Mouse (Mus musculus): ENCODE measurements around the gene Gja5. TPM values are rescaled to one million over a fixed set of nuclear protein-coding genes. Genes with fewer than 3 reads are reported as not detected.
A peak's percentile ranks its signal among the peaks of the same experiment; 100 is the strongest.
"Not testable (repeated sequence)": the region's sequence is repeated elsewhere in the genome, so short reads cannot be mapped to it uniquely, and the experiment has no call there.

Gja5 gene
- polyA plus RNA-seq, 1 experiment from 2014 or later = 12.4 TPM

- Histone ChIP-seq H3K9me3 (replicated peaks; ENCODE audit: low read length) (no peaks in the 10 kb centered on the region), H3K4me2 (ENCODE audit: low read length) (no peak overlapping the region), H3K36me3 (ENCODE audit: insufficient read depth, low read length) (no peaks in the 10 kb centered on the region), H3K9ac (ENCODE audit: low read depth, low read length) (no peak overlapping the region), H3K4me1 (replicated peaks; ENCODE audit: insufficient read depth, low read length) (no peaks in the 10 kb centered on the region), H3K4me3 (replicated peaks; ENCODE audit: low read depth, low read length) (no peak overlapping the region), H3K27me3 (ENCODE audit: insufficient read depth, low read length) (no peaks in the 10 kb centered on the region), H3K27ac (no peak overlapping the region)
- WGBS = 65% methylated on average over 10 of the region's 10 CpGs
- no peak for TF ChIP-seq CTCF (IDR thresholded peaks at IDR 0.05; ENCODE audit: low read depth)
- DNase-seq (ENCODE audit: low spot score) = no peak
- no peak for ATAC-seq (replicated peaks; ENCODE audit: low FRiP score, low read depth)
Measured at GRCm38 (mm10) chr3:97100784-97101641, 196.5 kb downstream of the Gja5 start.

GRCm38 (mm10) chr3:97103946-97104345, 199.5 kb downstream of the Gja5 start:
- WGBS = 56% methylated on average over 3 of the region's 5 CpGs
- peak; percentile 79 for ATAC-seq (replicated peaks; ENCODE audit: low FRiP score, low read depth)
- DNase-seq (ENCODE audit: low spot score) = not testable (repeated sequence)

GRCm38 (mm10) chr3:97104696-97105430, 200.4 kb downstream of the Gja5 start:
- Histone ChIP-seq H3K27me3 (ENCODE audit: insufficient read depth, low read length) (no peaks in the 10 kb centered on the region), H3K4me3 (replicated peaks; ENCODE audit: low read depth, low read length) (no peak overlapping the region), H3K9ac (ENCODE audit: low read depth, low read length) (no peak overlapping the region), H3K4me1 (replicated peaks; ENCODE audit: insufficient read depth, low read length) (no peaks in the 10 kb centered on the region), H3K27ac (no peak overlapping the region), H3K36me3 (ENCODE audit: insufficient read depth, low read length) (no peaks in the 10 kb centered on the region), H3K4me2 (ENCODE audit: low read length) (no peak overlapping the region), H3K9me3 (replicated peaks; ENCODE audit: low read length) (no peaks in the 10 kb centered on the region)
- DNase-seq (ENCODE audit: low spot score) (peak; percentile 38), ATAC-seq (replicated peaks; ENCODE audit: low FRiP score, low read depth) (peak; percentile 89)
- WGBS = 29% methylated on average over 1 of the region's 1 CpGs
- no peak for TF ChIP-seq CTCF (IDR thresholded peaks at IDR 0.05; ENCODE audit: low read depth)

More at GRCm38 (mm10) chr3:97103946-97104345, 199.5 kb downstream of the Gja5 start:
- not testable (repeated sequence) for H3K9me3 ChIP-seq (replicated peaks; ENCODE audit: low read length); H3K4me3 ChIP-seq (replicated peaks; ENCODE audit: low read depth, low read length); H3K27ac ChIP-seq; H3K4me1 ChIP-seq (replicated peaks; ENCODE audit: insufficient read depth, low read length); H3K9ac ChIP-seq (ENCODE audit: low read depth, low read length); H3K4me2 ChIP-seq (ENCODE audit: low read length); H3K36me3 ChIP-seq (ENCODE audit: insufficient read depth, low read length); H3K27me3 ChIP-seq (ENCODE audit: insufficient read depth, low read length)

- H3K27ac ChIP-seq = no peak overlapping the region
- no peak for TF ChIP-seq CTCF (IDR thresholded peaks at IDR 0.05; ENCODE audit: low read depth)
- no peak for ATAC-seq (replicated peaks; ENCODE audit: low FRiP score, low read depth)
- H3K4me3 ChIP-seq (replicated peaks; ENCODE audit: low read depth, low read length) = no peak overlapping the region
- H3K9me3 ChIP-seq (replicated peaks; ENCODE audit: low read length) = no peaks in the 10 kb centered on the region
- H3K27me3 ChIP-seq (ENCODE audit: insufficient read depth, low read length) = no peaks in the 10 kb centered on the region
- no peak overlapping the region for H3K9ac ChIP-seq (ENCODE audit: low read depth, low read length)
- DNase-seq (ENCODE audit: low spot score) = no peak
- no peaks in the 10 kb centered on the region for H3K36me3 ChIP-seq (ENCODE audit: insufficient read depth, low read length)
- no peaks in the 10 kb centered on the region for H3K4me1 ChIP-seq (replicated peaks; ENCODE audit: insufficient read depth, low read length)
- 72% methylated on average over 6 of the region's 6 CpGs for WGBS
- no peak overlapping the region for H3K4me2 ChIP-seq (ENCODE audit: low read length)
Measured at GRCm38 (mm10) chr3:97117511-97117910, 213.0 kb downstream of the Gja5 start.

- Histone ChIP-seq H3K4me3 (replicated peaks; ENCODE audit: low read depth, low read length) (no peak overlapping the region), H3K4me2 (ENCODE audit: low read length) (no peak overlapping the region), H3K27ac (no peak overlapping the region), H3K27me3 (ENCODE audit: insufficient read depth, low read length) (no peaks in the 10 kb centered on the region), H3K9ac (ENCODE audit: low read depth, low read length) (no peak overlapping the region), H3K4me1 (replicated peaks; ENCODE audit: insufficient read depth, low read length) (no peaks in the 10 kb centered on the region), H3K36me3 (ENCODE audit: insufficient read depth, low read length) (no peaks in the 10 kb centered on the region), H3K9me3 (replicated peaks; ENCODE audit: low read length) (no peaks in the 10 kb centered on the region)
- no peak for ATAC-seq (replicated peaks; ENCODE audit: low FRiP score, low read depth)
- DNase-seq (ENCODE audit: low spot score) = no peak
- WGBS = 50% methylated on average over 12 of the region's 12 CpGs
- TF ChIP-seq CTCF (IDR thresholded peaks at IDR 0.05; ENCODE audit: low read depth) = peak; percentile 31; the same call in 1 of the 2 replicates
Measured at GRCm38 (mm10) chr3:97118313-97118712, 213.8 kb downstream of the Gja5 start.

GRCm38 (mm10) chr3:97124193-97124592, 219.7 kb downstream of the Gja5 start:
- Histone ChIP-seq H3K4me3 (replicated peaks; ENCODE audit: low read depth, low read length) (no peak overlapping the region), H3K27me3 (ENCODE audit: insufficient read depth, low read length) (no peaks in the 10 kb centered on the region), H3K4me2 (ENCODE audit: low read length) (no peak overlapping the region), H3K36me3 (ENCODE audit: insufficient read depth, low read length) (no peaks in the 10 kb centered on the region), H3K9ac (ENCODE audit: low read depth, low read length) (no peak overlapping the region), H3K27ac (no peak overlapping the region), H3K9me3 (replicated peaks; ENCODE audit: low read length) (no peaks in the 10 kb centered on the region), H3K4me1 (replicated peaks; ENCODE audit: insufficient read depth, low read length) (no peaks in the 10 kb centered on the region)
- DNase-seq (ENCODE audit: low spot score) (peak; percentile 44), ATAC-seq (replicated peaks; ENCODE audit: low FRiP score, low read depth) (no peak)
- TF ChIP-seq CTCF (IDR thresholded peaks at IDR 0.05; ENCODE audit: low read depth) = no peak
- WGBS = 29% methylated on average over 7 of the region's 7 CpGs

Other genes starting within 250 kb of the Gja5 start
- 1.0 and 1.3 TPM in 2 replicates for gene Ankrd35, start 234.6 kb upstream of the Gja5 start, polyA plus RNA-seq (2015; fragmentation: Nextera tagmentation; extraction: Ambion mirVana)
- 38.7 and 39.1 TPM in 2 replicates for gene Pias3, start 208.3 kb upstream of the Gja5 start, polyA plus RNA-seq (2015; fragmentation: Nextera tagmentation; extraction: Ambion mirVana)
- 8.2 and 9.5 TPM in 2 replicates for gene Nudt17, start 196.1 kb upstream of the Gja5 start, polyA plus RNA-seq (2015; fragmentation: Nextera tagmentation; extraction: Ambion mirVana)
- 25.3 and 29.8 TPM in 2 replicates for gene Polr3c, start 177.1 kb upstream of the Gja5 start, polyA plus RNA-seq (2015; fragmentation: Nextera tagmentation; extraction: Ambion mirVana)
- 59.0 and 59.2 TPM in 2 replicates for gene Rnf115, start 177.0 kb upstream of the Gja5 start, polyA plus RNA-seq (2015; fragmentation: Nextera tagmentation; extraction: Ambion mirVana)
- gene Pdzk1, start 75.4 kb upstream of the Gja5 start, polyA plus RNA-seq (2015; fragmentation: Nextera tagmentation; extraction: Ambion mirVana) = 322 and 401 TPM in 2 replicates
- gene Cd160, start 75.3 kb upstream of the Gja5 start, polyA plus RNA-seq (2015; fragmentation: Nextera tagmentation; extraction: Ambion mirVana) = 0.06 and 0.09 TPM in 2 replicates
- 32.8 and 36.6 TPM in 2 replicates for gene Gpr89, start 653 bp downstream of the Gja5 start, polyA plus RNA-seq (2015; fragmentation: Nextera tagmentation; extraction: Ambion mirVana)
- 0.04 and 0.07 TPM in 2 replicates for gene Gja8, start 21.3 kb downstream of the Gja5 start, polyA plus RNA-seq (2015; fragmentation: Nextera tagmentation; extraction: Ambion mirVana)